Mouse (Mus musculus): Measurements from ENCODE around the gene Fbf1.
A peak's percentile ranks its signal among the peaks of the same experiment; 100 is the strongest.
"Not testable (repeated sequence)": the region's sequence is repeated elsewhere in the genome, so short reads cannot be mapped to it uniquely, and the experiment has no call there.

Fbf1 gene

GRCm38 (mm10) chr11:116133497-116133896 lies 34.5 kb downstream of the Fbf1 start:
- no peak for DNase-seq (ENCODE audit: low spot score in 2 of 2)

DNA sequence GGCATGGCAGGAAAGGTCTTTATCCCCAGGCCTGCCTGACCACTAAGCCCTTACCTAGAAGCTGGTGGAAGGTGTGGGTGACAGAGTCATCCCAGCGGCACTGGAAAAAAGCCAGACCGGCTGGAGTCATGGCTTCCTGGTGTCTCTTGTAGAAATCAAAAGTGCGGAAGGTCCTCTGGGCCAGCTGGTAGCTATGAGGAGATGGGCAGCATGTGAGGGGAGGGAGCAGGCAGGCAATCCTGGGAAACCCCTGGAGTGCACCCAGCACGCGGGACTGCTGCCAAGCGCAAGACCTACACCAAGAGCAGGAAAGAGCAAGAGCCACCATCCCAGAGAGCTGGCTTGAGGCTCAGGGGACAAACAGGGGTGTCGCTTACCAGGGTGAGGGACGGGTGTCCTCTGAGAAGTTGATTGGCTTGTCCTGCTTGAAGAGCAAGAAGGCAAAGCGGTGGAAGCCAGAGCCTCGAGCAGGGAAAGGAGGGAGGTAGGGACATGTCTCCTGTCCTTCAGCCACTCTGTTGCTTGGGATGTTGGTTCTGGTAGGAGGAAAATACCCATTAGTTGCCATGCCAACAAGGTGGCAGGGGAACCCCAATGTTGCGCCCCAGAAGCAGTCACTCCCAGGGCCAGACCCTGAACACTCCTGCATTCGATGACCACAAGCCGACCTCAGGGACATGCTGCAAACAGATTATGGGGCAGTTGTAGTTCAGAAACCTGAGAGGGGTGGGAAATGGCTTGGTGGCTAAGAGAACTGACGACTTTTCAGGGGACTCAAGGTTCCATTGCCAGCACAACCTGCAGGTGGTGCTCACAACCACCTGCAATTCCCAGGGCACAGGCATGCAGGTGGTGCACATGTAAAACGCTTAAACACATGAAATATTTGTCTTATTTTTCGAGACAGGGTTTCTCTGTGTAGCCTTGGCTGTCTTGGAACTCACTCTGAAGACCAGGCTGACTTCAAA lies 35.3 kb downstream of the Fbf1 start:
- DNase-seq (ENCODE audit: low spot score in 2 of 2): no peak

DNA sequence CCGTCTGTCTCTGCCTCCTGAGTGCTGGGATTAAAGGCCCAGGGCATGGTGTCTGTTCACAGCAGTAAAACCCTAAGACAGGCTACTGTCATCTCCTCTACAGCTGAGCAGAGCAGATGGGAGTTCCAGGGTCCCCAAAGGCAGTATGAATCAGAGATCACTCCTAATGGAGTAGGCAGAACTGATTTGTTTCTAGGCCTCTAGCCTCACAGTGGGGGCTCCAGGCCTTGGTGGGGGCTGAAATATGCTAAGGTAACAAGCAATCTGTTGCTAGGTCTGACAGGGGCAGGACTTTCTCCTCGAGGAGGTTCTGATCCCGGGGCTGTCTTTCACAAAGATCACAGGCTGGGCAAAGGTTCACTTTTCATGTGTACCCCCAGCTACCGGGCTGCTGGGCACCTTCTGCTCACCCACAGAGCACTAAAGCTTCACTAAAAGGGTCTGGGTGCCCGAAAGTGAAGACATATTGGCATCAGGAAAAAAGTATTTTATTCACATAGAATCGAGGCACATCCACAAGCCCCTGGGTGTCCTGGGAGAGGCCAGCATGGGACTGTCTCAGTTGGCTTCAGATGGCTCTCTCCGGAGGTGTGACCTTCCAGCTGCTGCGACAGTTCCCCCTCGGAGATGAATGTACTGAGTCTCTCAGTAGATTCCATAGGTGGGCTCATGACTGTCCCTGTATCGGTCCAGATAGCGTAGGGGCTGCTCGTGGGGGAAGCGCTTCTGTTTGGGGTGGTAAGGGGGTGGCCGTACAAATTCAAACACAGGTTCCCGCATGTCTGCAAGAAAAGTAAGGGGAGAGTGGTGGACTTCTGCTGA lies 36.4 kb downstream of the Fbf1 start:
- DNase-seq (ENCODE audit: low spot score in 2 of 2): no peak

DNA sequence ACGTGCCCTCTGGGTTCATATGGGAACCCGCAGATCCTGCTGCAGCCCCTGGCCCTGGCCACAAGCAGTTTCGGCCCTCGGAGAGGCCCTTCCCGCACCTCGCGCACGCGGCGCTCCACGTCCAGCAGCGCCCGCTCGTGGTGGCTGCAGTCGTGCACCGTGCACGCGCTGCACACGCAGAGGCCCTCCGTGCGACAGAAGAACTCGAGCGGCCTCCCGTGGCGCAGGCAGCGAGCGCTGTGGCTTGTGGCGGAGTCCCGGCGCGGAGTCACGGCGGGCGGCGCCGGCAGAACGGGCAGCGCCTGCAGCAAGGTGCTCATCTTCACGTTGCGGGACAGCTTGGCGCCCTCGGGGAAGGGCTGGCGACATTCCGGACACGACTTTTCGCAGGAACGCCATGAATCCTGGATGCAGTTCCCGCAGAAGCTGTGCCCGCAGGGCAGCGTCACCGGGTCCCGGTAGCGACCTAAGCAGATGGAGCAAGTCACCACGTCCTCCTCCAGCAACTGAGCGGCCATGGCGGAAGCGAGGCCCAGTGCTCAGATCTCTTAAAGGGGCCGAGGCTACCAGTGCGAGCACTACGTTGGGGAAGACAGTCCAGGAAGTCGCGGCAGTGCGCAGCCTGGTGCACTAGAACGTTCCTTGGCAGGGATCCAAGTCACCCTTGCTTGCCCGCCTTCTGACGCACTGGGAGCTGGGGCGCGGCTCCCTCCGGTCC lies 37.3 kb downstream of the Fbf1 start, which contains the start of gene Trim65:
Gene Trim65, minus strand, starts transcription at position 641 of the 718 bp plus-strand sequence.
- DNase-seq (ENCODE audit: low spot score in 2 of 2): peak; percentile 49 to 85

DNA sequence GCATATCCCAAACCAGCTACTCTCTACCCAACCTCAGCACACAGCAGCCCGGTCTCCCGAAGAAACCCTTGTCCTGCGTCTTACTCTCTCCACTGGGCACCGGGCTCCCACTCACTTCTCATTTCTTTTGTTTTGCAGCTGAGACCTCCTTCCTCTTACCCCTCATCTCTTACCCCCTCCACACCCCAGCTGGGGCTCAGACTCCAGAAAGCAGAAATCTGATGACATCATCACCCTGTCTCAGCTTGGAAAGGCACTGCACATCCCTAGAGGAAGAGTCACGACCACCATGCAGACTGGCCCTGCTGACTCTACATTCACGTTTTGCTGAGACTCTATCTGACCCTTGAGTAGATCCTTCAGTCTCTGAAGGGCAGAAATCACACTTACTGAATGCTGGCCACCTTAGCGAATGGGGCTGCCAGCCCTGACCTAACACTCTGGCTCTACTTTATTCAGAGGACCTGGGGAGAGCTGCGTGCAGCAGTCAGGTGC lies 37.9 kb downstream of the Fbf1 start:
- no peak for DNase-seq (ENCODE audit: low spot score in 2 of 2)

DNA sequence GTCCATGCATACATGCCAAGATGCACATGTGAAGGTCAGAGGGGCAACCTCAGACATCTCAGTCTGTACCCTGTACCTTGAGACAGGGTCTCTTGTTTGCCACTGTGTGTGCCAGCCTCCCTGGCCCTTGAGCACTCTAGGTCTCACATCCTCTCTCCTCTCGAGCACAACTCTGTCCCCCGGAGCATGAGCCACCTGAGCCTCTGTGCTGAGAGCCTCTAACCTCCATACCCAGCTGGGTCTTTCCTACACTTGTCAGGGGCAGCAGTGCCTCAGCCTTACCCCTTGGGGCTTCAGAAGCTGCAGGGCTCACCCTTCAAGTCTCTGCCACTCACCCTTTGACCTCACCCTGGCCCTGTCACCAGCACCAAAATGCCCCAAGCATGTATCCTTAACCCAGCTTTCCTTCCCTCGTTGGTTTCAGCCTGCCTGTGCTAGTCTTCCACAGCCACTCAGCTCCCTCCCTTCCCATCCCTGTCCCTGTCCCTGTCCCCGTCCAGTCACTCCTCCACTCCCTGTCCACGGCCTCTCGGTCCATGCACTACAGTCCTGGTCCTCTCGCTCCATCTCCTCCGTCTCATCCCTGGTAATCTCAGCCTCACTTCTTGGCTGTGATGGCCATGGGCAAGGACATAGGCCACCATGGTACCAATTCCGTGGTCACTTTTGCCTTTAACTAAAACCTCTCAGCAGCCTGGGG lies 38.7 kb downstream of the Fbf1 start:
- no peak for DNase-seq (ENCODE audit: low spot score in 2 of 2)

DNA sequence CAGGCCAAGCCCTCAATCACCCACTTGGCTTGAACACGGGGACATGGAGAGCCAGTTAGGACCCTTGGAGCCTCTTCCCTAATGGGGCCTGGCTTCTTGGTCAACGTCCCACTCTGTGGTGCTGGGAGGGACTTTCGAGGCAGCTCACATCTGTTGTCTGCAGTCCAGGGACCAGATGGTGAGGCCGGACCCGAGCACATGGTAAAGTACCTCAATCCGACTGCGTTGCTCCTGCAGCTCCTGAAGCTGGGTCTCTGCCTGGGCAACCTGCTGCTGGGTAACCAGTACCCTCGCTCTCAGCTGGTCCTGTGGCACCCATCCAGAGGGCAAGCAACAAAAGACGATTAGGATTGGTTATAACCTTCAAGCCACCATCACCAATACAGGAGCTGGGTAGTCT lies 40.0 kb downstream of the Fbf1 start:
- no peak for DNase-seq (ENCODE audit: low spot score in 2 of 2)

DNA sequence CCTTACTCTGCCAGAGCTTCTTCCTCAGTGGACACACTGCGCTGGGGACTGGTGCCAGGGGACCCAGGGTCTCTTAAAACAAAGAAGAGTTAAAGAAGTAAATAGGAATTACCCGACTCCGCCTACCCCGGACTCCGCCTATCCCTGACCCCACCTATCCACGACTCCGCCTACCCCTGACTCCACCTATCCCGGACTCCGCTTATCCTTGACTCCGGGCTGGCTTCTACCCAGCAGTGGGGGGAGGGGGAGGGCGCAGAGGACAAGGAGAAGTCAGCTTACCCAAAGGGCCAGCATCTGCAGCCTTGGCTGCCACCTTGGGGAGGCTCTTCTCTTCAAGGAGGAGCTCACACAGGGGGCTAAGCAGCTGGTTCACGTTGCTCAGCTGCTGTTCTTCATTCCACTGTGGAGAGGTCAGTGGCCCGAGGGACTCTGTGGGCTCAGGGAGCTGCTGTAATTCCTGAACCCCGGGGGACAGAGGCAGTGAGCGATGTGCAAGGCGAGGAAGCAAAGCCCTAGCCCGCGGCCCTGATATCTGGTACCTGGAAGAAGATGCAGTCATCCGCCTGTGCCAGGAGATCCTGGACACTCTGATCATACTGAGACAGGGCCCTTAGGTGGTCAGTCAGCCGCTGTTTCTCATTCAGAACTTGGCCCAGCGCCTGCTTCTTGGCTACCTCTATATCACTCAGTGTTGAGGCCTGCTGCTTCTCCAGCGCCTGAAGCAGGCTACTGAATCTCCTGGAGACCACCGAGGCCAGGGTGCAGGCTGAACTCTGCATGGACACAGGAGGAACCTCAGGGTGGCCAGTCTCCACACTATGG lies 40.6 kb downstream of the Fbf1 start, which contains the start of gene Trim47:
Gene Trim47, minus strand, starts transcription at position 55 of the 825 bp plus-strand sequence.
- DNase-seq (ENCODE audit: low spot score in 2 of 2): no peak

- DNase-seq (ENCODE audit: low spot score in 2 of 2): no peak
Measured at GRCm38 (mm10) chr11:116126261-116126660, 41.7 kb downstream of the Fbf1 start.

- DNase-seq (ENCODE audit: low spot score in 2 of 2): not testable (repeated sequence)
Measured at GRCm38 (mm10) chr11:116121731-116122245, 46.2 kb downstream of the Fbf1 start.

DNA sequence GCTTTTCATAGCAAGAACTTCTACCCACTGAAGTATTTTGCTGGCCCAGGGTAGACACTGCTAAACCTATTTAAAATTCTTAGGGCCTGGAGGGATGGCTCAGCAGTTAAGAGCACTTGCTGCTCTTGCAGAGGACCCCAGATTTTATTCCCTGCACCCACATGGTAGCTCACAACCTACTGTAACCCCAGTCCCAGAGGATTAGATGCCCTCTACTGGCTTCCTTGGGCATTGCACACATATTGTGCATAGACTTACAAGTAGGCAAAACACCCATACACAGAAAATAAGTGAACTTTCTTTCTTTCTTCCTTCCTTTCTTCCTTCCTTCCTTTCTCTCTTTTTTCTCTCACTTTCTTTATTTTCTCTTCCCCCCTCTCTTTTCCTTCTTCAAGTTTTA lies 50.1 kb downstream of the Fbf1 start:
- DNase-seq (ENCODE audit: low spot score in 2 of 2): no peak

DNA sequence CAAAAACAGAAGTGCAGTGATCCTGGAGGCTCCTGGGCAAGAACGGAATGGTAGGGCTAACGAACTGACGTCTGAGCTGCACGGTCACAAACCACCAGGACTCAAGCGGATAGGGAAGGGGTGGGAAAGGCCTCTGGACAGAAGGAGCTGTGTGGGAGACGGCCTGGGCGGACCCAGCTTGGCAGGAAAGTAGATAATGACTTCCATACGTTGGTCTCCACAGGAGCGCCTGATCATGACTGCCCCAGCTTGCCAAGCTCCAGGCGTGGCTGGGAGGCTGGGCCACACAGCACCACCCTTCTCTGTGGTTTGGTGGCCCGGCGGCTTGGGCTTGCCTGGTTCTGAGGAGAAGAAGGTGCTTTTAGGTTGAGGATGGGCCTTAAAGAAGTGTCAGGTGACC lies 50.7 kb downstream of the Fbf1 start:
- DNase-seq (ENCODE audit: low spot score in 2 of 2): no peak

GRCm38 (mm10) chr11:116111611-116112203 lies 56.3 kb downstream of the Fbf1 start:
- DNase-seq (ENCODE audit: low spot score in 2 of 2): no peak

GRCm38 (mm10) chr11:116111067-116111466 lies 56.9 kb downstream of the Fbf1 start:
- DNase-seq (ENCODE audit: low spot score in 2 of 2): no peak

DNA sequence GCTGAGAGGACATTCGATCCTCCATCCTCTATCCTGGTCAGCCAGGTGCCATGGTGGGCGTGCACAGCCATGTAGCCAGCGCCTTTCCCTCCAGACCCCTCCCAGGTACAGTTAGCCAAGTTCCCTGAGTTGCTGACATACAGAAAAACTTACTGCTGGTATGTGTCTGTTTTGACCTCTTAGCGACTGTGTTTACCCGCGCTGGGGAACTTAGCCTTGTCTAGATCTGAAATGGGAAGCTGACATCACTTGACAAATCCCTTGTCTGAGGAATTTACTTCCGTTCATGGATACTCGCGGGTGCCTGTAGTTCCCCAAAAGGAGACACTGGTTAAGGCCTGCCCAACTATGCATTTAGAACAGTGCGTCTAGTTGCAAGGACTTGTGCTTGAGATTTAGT lies 57.4 kb downstream of the Fbf1 start:
- DNase-seq (ENCODE audit: low spot score in 2 of 2): no peak

- no peak for DNase-seq (ENCODE audit: low spot score in 2 of 2)
Measured at GRCm38 (mm10) chr11:116110131-116110530, 57.8 kb downstream of the Fbf1 start.

DNA sequence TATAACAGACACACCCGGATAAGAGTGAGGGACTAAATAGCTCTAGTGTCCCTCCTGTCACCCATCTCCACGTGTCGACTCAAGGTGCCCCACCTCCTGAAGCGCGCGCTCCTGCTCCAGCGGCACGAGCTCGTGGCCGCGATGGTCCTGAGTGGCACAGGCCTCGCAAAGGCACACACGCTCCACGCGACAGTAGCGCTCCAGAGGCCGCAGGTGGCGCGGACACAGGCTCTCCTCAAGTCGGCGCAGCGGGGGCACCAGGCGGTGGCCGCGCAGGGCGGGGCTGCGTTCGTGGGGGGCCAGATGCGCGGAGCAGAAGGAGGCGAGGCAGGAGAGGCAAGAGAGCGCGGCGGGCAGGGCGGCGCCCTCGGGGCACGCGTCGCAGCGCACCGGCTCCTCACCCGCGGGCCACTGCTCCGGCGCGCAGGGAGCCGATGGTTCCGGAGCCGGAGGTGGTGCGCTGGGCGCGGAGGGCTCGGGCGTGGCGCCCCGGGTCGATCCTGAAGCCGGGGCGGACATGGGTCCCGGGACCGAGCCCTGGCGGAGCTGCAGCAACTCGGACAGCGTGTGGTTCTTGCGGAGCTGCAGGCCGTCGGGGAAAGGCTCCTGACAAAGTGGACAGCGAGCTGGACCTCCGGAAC lies 58.4 kb downstream of the Fbf1 start:
- no peak for DNase-seq (ENCODE audit: low spot score in 2 of 2)

GRCm38 (mm10) chr11:116108464-116109137 lies 59.4 kb downstream of the Fbf1 start:
- DNase-seq (ENCODE audit: low spot score in 2 of 2): no peak

Data from left cerebral cortex, adult 9 months (tissue).